Mouse (Mus musculus) cerebellum, adult 11-12 months (tissue): ENCODE results near the gene Rbm20.
"Not testable (repeated sequence)": the region's sequence is repeated elsewhere in the genome, so short reads cannot be mapped to it uniquely, and the experiment has no call there.

Experiments used
- DNase-seq: peaks from one replicate; pipeline ENCODE4 v3.0.0; 2022

Rbm20 gene

DNA sequence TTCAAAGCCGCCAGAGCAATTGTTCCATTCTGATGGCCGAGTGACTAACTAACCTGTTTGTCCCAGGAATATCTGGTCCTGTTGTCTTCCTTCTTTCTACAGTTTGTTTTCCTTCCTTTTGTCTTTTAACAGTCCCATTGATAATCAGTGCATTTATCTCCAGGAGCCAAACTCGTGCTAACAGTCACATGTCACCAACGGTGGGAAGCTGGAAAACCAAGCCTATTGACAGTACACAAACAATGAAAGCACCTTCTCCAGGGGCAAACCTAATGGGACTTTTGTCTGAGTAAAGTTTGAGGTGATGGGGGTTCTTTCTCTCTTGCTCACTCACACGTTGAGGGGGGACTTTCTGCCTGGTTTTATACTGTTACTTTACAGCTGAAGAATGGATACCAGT lies 213.2 kb downstream of the Rbm20 start:
- no peak for DNase-seq

DNA sequence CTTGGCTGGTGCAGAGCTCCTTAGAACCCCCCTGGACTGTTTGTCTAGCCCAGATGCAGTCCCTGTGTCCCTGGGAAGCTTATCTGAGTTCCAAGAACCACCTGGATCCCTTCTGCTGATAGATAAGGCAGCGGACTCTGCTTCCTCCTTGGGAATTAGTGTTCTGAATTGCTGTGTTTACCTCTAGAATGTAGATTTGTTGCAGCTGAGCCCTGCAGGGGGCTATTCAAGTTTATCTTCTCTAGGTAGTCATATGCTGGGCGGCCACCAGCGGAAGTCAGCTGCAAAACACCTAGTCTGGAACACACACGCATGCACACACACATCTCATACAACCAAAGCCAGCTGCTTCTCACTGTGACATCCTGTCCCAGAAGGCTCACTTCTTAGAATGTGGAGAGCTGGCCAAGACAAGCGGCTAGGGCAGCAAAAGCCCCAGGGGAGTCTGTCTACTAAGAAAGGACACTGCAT lies 213.7 kb downstream of the Rbm20 start:
- DNase-seq: no peak

DNA sequence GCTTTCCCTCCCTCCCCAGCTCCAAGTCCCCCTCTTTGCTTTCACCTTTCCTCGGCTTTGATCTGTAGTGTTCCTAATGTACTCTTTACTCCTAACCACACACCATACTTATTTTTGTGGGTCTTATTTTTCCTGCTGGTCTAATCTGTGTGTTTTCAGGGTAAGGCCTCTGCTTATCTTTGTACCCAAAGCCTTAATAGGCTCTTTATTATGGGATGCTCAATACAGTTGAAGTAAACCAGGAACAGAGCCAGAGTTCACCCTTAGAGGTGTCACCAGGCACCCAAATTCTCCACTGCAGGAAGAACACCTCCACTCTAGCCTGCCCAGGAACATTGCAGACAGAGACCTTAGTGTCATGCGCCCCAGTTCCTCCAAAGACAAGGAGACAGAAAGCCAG lies 214.5 kb downstream of the Rbm20 start:
- no peak for DNase-seq

DNA sequence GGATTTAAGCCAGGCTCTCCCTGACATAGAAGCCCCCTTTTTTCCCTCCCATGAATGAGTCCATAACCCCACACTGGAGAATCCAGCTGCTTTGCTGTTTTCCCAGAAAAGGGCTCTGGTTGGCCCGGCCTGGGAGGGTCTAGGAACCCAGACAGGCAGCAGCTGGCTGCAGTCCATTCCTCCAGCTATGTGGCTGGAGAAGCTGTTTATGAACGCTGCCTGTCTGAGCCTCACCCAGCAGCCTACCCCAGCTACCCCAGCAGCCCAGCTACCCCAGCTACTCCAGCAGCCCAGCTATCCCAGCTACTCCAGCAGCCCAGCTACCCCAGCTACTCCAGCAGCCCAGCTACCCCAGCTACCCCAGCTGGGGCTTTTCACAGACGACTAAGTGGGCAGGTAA lies 215.0 kb downstream of the Rbm20 start, which contains the start of gene Pdcd4:
Gene Pdcd4 (plus strand): TSS at position 171 of the 400 bp plus-strand sequence.
- no peak for DNase-seq

DNA sequence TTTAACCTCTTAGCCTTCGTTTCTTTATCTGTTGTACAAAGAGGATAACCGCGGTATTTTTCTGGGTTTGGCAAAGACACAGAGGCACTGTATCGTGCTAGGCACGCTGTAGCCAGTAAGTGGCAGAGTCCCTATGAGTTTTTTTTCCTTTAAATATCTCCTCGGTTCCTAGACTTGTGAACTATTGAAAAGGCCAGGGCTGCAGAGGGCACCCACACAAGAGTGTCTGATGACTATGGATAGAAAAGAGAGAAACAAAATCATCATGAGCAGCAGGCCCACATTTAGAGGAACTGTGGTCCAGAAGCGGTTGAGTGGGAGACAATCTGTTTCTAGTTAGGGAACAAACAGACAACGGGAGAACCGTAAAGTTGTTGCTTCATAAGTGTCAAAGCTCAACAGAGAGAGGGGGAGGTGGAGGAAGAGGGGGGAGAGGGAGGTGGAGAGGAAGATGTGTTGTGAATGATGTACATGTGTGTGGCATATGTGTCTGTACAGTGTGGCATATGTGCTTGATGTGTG lies 215.8 kb downstream of the Rbm20 start:
- DNase-seq: no peak

DNA sequence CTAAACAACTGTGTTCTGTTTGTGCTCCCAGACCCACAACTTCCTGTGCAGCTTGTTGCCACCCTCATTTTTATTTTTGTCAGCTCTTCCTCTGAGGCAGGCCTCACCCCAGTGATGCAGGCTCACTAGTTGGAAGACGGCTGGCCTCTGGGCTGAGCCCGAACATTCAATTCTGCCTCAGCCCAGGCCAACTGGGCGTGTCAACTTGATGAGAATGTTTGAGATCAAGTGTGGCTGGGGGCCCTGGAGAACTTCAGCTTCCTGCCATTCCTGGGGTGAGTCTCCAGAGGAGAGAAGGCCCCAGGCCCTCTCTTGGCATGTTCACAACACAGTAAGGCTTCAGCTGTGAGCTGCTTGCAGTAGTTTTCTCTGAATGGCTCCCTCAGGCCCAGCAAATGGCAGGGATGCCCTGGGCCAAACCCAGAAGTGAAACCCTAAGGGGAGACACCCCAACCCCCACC lies 216.6 kb downstream of the Rbm20 start:
- no peak for DNase-seq

DNA sequence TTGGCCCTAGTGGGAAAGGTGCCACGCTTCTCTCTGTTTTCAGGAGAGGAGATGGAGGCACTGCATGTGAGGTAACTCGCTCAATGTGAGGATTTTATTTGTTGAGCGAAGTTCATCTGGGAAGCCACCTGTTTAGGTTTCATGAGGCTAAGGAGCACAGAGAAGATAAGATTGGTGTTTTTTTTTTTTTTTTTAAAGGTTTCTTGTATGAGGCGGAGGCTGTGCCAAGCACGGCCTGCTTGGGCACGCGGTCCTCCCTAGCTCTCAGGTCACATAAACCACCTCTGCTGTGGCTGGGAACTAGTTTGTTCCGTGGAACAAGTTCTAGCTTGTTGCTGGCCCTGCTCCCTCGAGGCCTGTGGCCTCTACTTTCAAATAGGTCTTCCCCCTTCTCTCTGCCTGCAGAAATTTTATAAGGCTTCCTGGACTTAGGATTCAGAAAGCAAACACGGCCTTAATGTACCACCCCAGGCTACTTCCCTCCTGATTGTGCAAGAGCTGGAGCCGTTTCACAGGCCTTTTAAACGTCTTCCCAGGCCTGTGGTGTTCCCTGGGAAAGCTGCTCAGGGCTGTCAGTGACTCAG lies 217.5 kb downstream of the Rbm20 start:
- no peak for DNase-seq

DNA sequence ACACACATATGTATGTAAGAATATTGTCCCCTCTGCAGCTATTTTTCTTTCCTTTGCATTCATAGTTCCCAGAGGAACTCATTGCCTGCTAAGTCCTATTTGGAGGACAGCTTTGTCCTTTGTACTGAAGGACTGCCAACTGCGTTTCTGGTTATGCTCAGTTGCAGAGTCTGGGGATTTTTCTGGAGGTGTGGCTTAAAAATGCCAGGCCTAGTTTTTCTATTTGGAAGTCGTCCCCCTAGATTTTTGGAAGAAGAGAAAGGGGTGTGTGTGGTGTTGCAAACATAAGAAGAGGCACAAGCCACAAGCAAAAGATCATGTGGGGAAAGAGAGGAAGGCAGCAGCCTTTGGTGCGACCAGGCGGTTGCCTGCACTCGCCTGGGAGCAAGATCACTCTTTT lies 220.9 kb downstream of the Rbm20 start:
- no peak for DNase-seq

DNA sequence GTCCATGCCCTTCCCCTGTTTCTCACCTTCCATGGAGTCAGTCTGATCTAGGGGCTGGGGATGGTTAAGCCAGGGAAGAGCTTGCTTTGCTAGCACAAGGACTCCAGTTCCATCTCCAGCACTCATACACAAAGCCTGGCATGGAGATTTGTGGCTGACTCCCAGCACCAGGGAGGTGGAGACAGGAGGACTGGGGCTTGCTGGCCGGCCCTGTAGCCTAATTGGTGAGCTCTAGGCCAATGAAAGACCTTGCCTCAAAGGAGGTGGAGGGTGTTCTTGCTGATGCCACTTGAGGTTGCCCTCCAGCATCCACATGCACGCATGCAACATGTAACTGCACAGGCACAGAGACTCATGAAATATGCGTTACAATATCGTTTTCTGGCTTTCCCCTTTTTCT lies 221.4 kb downstream of the Rbm20 start:
- DNase-seq: no peak

DNA sequence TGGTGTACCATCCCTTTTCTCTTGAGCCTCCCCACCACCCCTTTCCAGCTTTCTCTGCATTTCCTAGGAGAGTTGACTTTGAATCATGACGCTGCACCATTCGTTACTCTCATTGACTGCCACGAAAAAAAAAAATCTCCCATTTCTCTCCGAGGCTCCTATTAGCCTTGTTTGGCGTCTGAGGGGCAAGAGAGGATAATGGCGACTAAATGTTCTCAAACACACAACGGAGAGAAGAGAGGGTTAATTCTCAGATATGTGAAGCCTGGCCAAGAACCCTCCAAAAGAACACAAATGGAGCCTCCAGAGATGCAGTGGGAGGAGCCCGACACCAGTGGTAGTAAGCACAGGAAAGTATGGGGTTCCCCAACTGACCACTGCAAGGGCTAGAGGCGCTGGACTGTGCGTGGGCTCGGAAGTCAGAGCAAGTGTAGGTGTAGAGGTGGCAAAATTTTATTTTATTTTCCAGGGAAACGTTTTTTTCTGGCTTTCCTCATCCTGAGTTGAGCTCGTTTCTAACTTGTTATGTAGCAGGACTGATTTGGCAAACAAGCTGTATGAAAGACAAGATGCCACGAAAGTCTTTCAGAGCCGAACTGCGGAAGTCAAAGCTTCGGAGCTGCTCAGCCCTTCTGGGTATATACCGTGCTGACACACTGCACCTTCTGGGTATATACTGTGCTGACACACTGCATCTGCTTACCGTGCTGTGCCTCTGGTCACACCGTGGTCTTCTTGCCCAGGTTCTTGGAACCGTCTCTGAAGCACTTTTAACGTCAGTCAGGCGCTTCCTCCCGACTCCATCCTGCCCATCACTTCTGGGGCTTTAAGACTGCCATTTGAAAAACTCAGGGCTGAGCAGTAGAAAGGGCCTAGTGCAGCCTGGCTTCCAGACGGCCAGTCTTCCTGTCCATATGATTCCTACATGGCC lies 222.1 kb downstream of the Rbm20 start:
- DNase-seq: no peak

DNA sequence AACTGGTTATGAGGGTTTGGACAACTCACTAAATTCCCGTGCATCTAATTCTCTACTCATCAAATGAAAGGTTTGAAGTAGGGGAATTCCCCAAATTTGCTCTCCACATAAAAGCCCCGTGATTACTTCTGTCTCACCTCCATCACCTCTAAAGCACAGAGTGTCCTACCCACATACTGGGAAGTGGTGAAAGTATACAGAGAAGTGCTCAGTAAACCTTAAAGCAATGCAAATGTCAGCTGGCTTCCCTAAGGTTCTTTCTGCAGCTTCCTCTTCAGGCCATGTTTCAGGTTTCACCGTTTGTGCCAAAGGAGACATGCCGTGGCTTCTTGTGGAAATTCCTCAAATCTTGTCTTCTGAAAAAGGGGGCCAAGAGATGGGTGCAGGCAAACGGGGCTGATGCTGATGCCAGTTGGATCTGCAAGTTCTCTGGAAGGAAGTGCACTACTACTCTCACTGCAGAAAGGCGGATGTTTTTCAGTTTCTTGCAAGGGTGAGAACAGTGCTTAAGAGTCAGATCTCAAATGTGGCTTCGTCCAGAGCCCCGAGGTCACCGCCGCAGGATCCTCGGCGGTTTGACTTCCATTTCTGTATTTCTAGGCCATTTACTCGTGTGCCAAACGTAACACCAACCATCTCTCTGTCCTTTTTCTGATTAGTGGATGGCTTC lies 223.0 kb downstream of the Rbm20 start:
- no peak for DNase-seq

DNA sequence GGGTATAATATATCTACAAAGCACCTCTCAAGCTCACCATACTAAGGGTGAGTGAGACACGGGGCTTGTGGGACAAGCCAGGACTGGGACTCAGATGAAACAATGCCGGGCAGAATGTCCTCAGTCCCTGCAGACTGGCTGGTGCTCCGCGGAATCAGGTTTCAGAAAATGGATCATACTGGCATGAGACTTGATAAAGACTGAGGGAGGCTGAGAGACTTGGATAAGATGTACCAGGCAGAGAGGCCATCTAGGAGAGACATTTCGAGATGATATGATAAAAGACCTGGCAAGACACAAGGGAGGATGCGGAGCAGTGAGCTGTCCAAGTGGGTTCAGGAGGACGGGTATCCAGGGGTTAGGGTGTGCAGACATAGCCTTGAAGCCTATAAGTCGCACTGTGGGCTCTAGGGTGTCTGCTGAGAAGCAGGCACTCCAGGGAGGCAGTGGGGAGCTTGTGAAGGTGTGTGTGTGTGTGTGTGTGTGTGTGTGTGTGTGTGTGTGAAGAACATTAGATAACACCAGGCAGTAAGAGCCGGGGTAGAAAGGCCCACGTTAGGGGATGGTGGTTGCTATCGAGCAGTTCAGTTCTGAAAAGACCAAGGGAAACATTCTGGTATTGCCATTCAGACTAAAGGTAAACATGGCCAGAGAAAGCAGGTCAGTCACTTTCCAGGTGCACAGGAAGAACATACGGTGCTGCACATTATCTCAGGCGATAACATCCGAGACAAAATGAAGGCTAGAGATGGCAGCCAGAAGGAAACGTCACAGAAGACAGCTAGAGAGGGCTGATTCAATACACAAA lies 225.0 kb downstream of the Rbm20 start:
- peak; percentile 43 for DNase-seq

DNA sequence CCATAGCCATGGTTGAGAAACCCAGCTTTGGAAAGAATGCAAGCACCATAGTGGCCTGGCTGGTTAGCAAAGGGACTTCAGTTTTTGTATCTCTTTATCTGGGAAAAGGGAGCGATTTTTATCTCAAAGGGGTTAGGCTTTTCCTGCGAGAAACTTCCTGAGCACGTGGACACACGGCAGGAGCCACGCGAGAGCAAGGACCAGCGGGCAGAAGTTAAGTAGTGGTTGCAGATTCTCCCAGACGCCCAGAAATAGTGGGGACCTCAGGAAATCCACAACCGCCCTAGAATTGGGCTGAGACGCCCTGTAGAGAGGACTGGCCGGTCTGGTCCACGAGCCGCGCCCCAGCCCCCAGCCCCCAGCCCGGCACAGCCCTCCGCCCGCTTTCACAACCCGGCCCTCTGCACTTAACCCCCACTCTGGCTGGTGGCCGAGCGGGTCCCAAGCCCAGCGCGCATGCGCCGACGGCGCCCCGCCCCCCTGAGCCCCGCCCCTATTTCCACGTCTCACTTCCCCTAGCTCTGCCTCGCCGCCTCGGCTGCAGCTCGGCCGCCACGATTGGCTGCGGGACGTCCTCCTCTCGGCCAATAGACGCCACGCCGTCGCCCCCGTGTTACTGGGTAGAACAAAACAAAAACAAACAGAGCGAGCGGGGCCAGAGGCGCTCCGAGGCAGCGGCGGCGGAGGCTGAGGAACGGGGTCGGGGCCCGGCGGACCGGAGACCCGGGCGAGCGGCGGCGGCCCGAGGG lies 225.8 kb downstream of the Rbm20 start:
- peak; percentile 97 for DNase-seq

DNA sequence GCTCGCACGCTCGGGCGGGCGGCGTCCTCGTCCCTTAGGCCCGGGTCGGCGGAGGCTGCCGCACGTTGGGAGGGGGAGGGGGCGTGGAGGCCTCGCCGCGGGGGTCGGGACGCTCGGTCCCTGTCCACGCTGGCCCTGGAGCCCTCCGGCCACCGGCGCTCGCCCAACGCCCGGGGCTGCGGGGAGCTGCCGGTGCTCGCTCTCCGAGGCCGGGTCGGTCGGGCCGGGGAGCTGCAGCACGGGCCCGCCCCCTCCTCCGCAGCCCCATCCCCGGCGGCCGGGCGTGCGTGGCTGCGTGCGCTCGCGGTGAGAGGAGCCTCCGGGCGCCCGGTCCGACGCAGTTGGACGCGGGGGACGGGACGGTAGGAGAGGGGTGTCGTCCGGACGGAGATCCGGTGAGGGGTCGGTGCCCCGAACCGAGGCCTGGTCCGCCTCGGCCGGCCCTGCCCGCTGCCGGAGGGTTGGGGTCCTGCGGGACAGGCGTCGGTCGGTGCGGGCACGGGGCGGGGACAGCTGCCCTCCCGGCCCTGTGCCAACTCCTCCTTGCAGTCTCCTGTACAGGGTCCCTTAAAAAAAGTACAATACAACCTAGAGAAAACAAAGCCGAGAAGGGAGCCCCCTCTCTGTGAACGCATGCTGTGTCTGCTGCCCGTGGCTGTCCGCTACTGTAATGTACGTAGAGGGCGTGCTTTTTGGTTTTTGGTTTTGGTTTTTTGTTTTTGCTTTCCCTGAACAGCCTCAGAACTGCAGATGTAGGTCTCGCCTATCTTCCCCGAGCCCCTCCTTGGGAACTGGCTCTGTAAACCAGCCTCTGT lies 226.6 kb downstream of the Rbm20 start:
- peak; percentile 79 for DNase-seq

DNA sequence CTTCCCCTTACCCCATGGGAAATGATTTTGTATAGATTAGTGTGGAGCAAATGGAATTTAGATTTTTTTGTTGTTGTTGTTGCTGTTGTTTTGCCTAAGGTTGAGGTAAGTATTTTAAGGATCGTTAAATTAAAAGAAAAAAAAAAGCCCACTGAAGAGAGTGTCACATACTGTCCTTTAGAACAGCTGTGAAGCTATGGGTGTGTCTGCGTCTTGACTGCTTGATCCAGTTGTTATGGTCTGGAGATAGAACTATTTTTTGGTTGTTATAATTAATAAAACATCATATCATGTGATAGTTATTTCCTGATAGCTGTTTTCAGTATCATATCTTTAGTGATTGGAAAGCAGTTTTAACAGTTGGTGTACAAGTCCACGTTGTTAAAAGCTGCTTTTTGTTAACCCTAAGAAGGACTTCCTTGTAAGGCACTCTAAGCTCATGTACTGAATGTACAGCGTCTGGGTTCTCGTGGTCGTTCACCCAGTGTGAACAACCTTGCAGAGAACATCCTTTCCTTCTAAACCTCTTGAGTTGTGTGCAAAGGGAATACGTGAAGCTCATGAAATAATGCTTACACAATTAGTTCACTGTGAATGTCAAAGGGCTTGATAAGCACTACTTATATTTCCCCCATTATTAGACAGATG lies 227.9 kb downstream of the Rbm20 start:
- no peak for DNase-seq

DNA sequence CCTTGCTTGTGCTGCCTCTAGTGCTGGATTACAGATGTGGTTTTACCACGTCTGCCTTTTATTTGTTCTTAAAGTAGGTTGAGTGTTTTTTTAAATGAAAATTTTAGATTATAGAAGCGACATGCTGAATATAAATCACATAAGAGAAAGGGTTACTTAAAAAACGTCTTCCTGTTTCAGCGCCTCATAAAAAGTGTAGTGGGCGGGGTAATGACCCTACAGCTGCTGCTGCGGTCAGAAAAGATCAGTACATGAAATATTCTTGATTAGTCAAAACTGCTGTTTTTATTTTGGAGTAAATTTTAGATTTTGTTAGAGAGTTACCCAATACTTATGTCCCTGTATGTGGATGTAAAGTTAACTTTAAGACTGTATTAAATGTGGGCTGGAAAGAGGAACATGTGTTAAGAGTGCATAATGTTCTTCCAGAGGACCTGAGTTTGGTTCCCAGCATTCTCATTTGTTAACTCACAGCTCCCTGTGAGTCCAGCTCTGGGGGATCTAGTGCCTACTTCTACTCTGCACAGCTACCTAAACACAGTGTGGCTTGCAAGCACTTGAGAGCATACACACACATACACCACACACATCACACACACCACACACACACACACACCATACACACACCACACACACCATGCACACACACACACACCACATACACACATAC lies 229.1 kb downstream of the Rbm20 start:
- DNase-seq: no peak

DNA sequence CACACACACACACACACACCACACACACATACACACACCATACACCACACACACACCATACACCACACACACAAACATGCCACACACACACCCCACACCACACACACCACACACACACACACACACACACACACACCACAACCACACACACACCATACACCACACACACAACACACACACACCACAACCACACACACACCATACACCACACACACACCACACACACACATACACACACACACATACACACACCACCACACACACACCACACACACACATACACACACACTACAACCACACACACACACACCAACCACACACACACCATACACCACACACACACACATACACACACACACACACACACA lies 229.6 kb downstream of the Rbm20 start:
- DNase-seq: not testable (repeated sequence)

DNA sequence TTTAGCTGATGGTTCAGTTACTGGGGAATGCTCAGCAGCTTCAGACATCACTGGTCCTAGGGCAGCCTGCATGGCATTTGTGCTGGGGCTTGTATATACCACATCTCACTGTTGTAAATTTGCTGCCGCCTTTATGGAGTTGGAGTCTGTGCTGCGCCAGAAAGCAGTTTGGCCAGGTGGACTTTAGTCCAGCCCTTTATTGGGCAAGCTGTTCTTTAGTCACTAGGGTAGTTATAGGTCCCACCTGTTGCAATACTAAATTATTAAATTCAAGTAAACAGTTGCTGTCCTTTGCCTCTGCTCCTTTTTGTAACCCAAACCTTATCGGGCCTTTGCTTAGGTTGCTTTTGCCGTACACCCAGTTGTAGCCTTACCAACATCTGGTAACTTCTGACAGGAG lies 237.8 kb downstream of the Rbm20 start:
- no peak for DNase-seq
